Mouse (Mus musculus): Measurements from ENCODE around the gene Scarb2. TPM values are rescaled to one million over a fixed set of nuclear protein-coding genes. Genes with fewer than 3 reads are reported as not detected.

Gene Scarb2
- polyA plus RNA-seq, 1 experiment from 2014 or later: 12.9 TPM

GRCm38 (mm10) chr5:92484880-92485279, 21.8 kb downstream of the Scarb2 start:
- H3K4me2 ChIP-seq (ENCODE audit: low read depth, low read length): no peak overlapping the region
- H3K9me3 ChIP-seq (ENCODE audit: control insufficient read depth, low read length): no peaks in the 10 kb centered on the region
- ATAC-seq: no peak
- WGBS: 60% methylated on average over 7 of the region's 7 CpGs
- H3K27ac ChIP-seq (ENCODE audit: low read length): no peak overlapping the region
- no peaks in the 10 kb centered on the region for H3K27me3 ChIP-seq (replicated peaks; ENCODE audit: control insufficient read depth, insufficient read depth, low read length)
- H3K4me3 ChIP-seq (ENCODE audit: low read length): no peak overlapping the region
- peaks cover 19% of the 10 kb centered on the region for H3K4me1 ChIP-seq (ENCODE audit: control insufficient read depth, insufficient read depth, low read length)
- H3K9ac ChIP-seq (ENCODE audit: low read depth, low read length): no peak overlapping the region
- H3K36me3 ChIP-seq (ENCODE audit: control insufficient read depth, insufficient read depth, low read length): peaks cover 13% of the 10 kb centered on the region; the same call in 1 of the 2 replicates

GRCm38 (mm10) chr5:92472863-92473262, 33.8 kb downstream of the Scarb2 start:
- H3K9me3 ChIP-seq (ENCODE audit: control insufficient read depth, low read length): no peaks in the 10 kb centered on the region
- no peaks in the 10 kb centered on the region for H3K36me3 ChIP-seq (ENCODE audit: control insufficient read depth, insufficient read depth, low read length)
- H3K9ac ChIP-seq (ENCODE audit: low read depth, low read length): no peak overlapping the region
- H3K27me3 ChIP-seq (replicated peaks; ENCODE audit: control insufficient read depth, insufficient read depth, low read length): no peaks in the 10 kb centered on the region
- WGBS: 63% methylated on average over 5 of the region's 5 CpGs
- no peak for ATAC-seq
- no peak overlapping the region for H3K27ac ChIP-seq (ENCODE audit: low read length)
- peaks cover 3% of the 10 kb centered on the region; the same call in 1 of the 2 replicates for H3K4me1 ChIP-seq (ENCODE audit: control insufficient read depth, insufficient read depth, low read length)
- H3K4me2 ChIP-seq (ENCODE audit: low read depth, low read length): no peak overlapping the region
- H3K4me3 ChIP-seq (ENCODE audit: low read length): no peak overlapping the region

- no peaks in the 10 kb centered on the region for H3K9me3 ChIP-seq (ENCODE audit: control insufficient read depth, low read length)
- H3K4me1 ChIP-seq (ENCODE audit: control insufficient read depth, insufficient read depth, low read length): peaks cover 8% of the 10 kb centered on the region; the same call in 1 of the 2 replicates
- H3K4me3 ChIP-seq (ENCODE audit: low read length): no peak overlapping the region
- H3K36me3 ChIP-seq (ENCODE audit: control insufficient read depth, insufficient read depth, low read length): no peaks in the 10 kb centered on the region
- 90% methylated on average over 4 of the region's 4 CpGs for WGBS
- no peak overlapping the region for H3K9ac ChIP-seq (ENCODE audit: low read depth, low read length)
- no peak overlapping the region for H3K27ac ChIP-seq (ENCODE audit: low read length)
- no peak for ATAC-seq
- no peaks in the 10 kb centered on the region for H3K27me3 ChIP-seq (replicated peaks; ENCODE audit: control insufficient read depth, insufficient read depth, low read length)
- H3K4me2 ChIP-seq (ENCODE audit: low read depth, low read length): no peak overlapping the region
Observed at GRCm38 (mm10) chr5:92471531-92471930, 35.1 kb downstream of the Scarb2 start.

- Histone ChIP-seq H3K4me1 (ENCODE audit: control insufficient read depth, insufficient read depth, low read length) (peaks cover 8% of the 10 kb centered on the region; the same call in 1 of the 2 replicates), H3K36me3 (ENCODE audit: control insufficient read depth, insufficient read depth, low read length) (no peaks in the 10 kb centered on the region), H3K9ac (ENCODE audit: low read depth, low read length) (no peak overlapping the region), H3K9me3 (ENCODE audit: control insufficient read depth, low read length) (no peaks in the 10 kb centered on the region), H3K4me3 (ENCODE audit: low read length) (no peak overlapping the region), H3K27me3 (replicated peaks; ENCODE audit: control insufficient read depth, insufficient read depth, low read length) (no peaks in the 10 kb centered on the region), H3K27ac (ENCODE audit: low read length) (no peak overlapping the region), H3K4me2 (ENCODE audit: low read depth, low read length) (no peak overlapping the region)
- 86% methylated on average over 18 of the region's 18 CpGs for whole genome bisulfite sequencing
- no peak for ATAC-seq
Observed at GRCm38 (mm10) chr5:92469201-92470130, 37.2 kb downstream of the Scarb2 start.

GRCm38 (mm10) chr5:92468234-92468633, 38.4 kb downstream of the Scarb2 start:
- 82% methylated on average over 6 of the region's 6 CpGs for WGBS
- Histone ChIP-seq H3K36me3 (ENCODE audit: control insufficient read depth, insufficient read depth, low read length) (no peaks in the 10 kb centered on the region), H3K9me3 (ENCODE audit: control insufficient read depth, low read length) (no peaks in the 10 kb centered on the region), H3K4me1 (ENCODE audit: control insufficient read depth, insufficient read depth, low read length) (peaks cover 8% of the 10 kb centered on the region; the same call in 1 of the 2 replicates), H3K27me3 (replicated peaks; ENCODE audit: control insufficient read depth, insufficient read depth, low read length) (no peaks in the 10 kb centered on the region), H3K27ac (ENCODE audit: low read length) (no peak overlapping the region), H3K9ac (ENCODE audit: low read depth, low read length) (no peak overlapping the region), H3K4me3 (ENCODE audit: low read length) (no peak overlapping the region), H3K4me2 (ENCODE audit: low read depth, low read length) (no peak overlapping the region)
- no peak for ATAC-seq

GRCm38 (mm10) chr5:92467102-92467766, 39.4 kb downstream of the Scarb2 start:
- Histone ChIP-seq H3K27me3 (replicated peaks; ENCODE audit: control insufficient read depth, insufficient read depth, low read length) (no peaks in the 10 kb centered on the region), H3K4me1 (ENCODE audit: control insufficient read depth, insufficient read depth, low read length) (peaks cover 8% of the 10 kb centered on the region; the same call in 1 of the 2 replicates), H3K36me3 (ENCODE audit: control insufficient read depth, insufficient read depth, low read length) (no peaks in the 10 kb centered on the region), H3K4me2 (ENCODE audit: low read depth, low read length) (no peak overlapping the region), H3K9me3 (ENCODE audit: control insufficient read depth, low read length) (no peaks in the 10 kb centered on the region), H3K9ac (ENCODE audit: low read depth, low read length) (no peak overlapping the region), H3K27ac (ENCODE audit: low read length) (no peak overlapping the region; the same call in 1 of the 2 replicates), H3K4me3 (ENCODE audit: low read length) (no peak overlapping the region)
- ATAC-seq: no peak
- WGBS: 62% methylated on average over 8 of the region's 8 CpGs

- no peak for ATAC-seq
- no peaks in the 10 kb centered on the region for H3K27me3 ChIP-seq (replicated peaks; ENCODE audit: control insufficient read depth, insufficient read depth, low read length)
- H3K9me3 ChIP-seq (ENCODE audit: control insufficient read depth, low read length): no peaks in the 10 kb centered on the region
- 84% methylated on average over 5 of the region's 5 CpGs for WGBS
- H3K4me2 ChIP-seq (ENCODE audit: low read depth, low read length): no peak overlapping the region
- peaks cover 8% of the 10 kb centered on the region; the same call in 1 of the 2 replicates for H3K4me1 ChIP-seq (ENCODE audit: control insufficient read depth, insufficient read depth, low read length)
- no peak overlapping the region for H3K4me3 ChIP-seq (ENCODE audit: low read length)
- no peak overlapping the region for H3K9ac ChIP-seq (ENCODE audit: low read depth, low read length)
- H3K36me3 ChIP-seq (ENCODE audit: control insufficient read depth, insufficient read depth, low read length): no peaks in the 10 kb centered on the region; the same call in 1 of the 2 replicates
- H3K27ac ChIP-seq (ENCODE audit: low read length): no peak overlapping the region
Observed at GRCm38 (mm10) chr5:92465511-92465910, 41.1 kb downstream of the Scarb2 start.

GRCm38 (mm10) chr5:92461321-92461720, 45.3 kb downstream of the Scarb2 start:
- Histone ChIP-seq H3K4me3 (ENCODE audit: low read length) (no peak overlapping the region), H3K4me1 (ENCODE audit: control insufficient read depth, insufficient read depth, low read length) (no peaks in the 10 kb centered on the region), H3K9me3 (ENCODE audit: control insufficient read depth, low read length) (no peaks in the 10 kb centered on the region), H3K27me3 (replicated peaks; ENCODE audit: control insufficient read depth, insufficient read depth, low read length) (no peaks in the 10 kb centered on the region), H3K9ac (ENCODE audit: low read depth, low read length) (no peak overlapping the region), H3K27ac (ENCODE audit: low read length) (no peak overlapping the region), H3K4me2 (ENCODE audit: low read depth, low read length) (no peak overlapping the region), H3K36me3 (ENCODE audit: control insufficient read depth, insufficient read depth, low read length) (no peaks in the 10 kb centered on the region; the same call in 1 of the 2 replicates)
- 20% methylated on average over 5 of the region's 5 CpGs for WGBS
- 0 out of 2 replicates have a peak, but pooled peaks have one; percentile 36 for ATAC-seq

GRCm38 (mm10) chr5:92458726-92459125, 47.9 kb downstream of the Scarb2 start:
- H3K36me3 ChIP-seq (ENCODE audit: control insufficient read depth, insufficient read depth, low read length): no peaks in the 10 kb centered on the region; the same call in 1 of the 2 replicates
- H3K27ac ChIP-seq (ENCODE audit: low read length): no peak overlapping the region
- no peak overlapping the region for H3K9ac ChIP-seq (ENCODE audit: low read depth, low read length)
- H3K4me3 ChIP-seq (ENCODE audit: low read length): no peak overlapping the region
- WGBS: 55% methylated on average over 5 of the region's 5 CpGs
- no peaks in the 10 kb centered on the region for H3K9me3 ChIP-seq (ENCODE audit: control insufficient read depth, low read length)
- no peaks in the 10 kb centered on the region for H3K27me3 ChIP-seq (replicated peaks; ENCODE audit: control insufficient read depth, insufficient read depth, low read length)
- no peak for ATAC-seq
- H3K4me1 ChIP-seq (ENCODE audit: control insufficient read depth, insufficient read depth, low read length): no peaks in the 10 kb centered on the region
- no peak overlapping the region for H3K4me2 ChIP-seq (ENCODE audit: low read depth, low read length)

Measured in intestine, embryonic 16.5 days (tissue).